20 mouse cellular contexts compared by ENCODE assay signal in the genomic region with DNA sequence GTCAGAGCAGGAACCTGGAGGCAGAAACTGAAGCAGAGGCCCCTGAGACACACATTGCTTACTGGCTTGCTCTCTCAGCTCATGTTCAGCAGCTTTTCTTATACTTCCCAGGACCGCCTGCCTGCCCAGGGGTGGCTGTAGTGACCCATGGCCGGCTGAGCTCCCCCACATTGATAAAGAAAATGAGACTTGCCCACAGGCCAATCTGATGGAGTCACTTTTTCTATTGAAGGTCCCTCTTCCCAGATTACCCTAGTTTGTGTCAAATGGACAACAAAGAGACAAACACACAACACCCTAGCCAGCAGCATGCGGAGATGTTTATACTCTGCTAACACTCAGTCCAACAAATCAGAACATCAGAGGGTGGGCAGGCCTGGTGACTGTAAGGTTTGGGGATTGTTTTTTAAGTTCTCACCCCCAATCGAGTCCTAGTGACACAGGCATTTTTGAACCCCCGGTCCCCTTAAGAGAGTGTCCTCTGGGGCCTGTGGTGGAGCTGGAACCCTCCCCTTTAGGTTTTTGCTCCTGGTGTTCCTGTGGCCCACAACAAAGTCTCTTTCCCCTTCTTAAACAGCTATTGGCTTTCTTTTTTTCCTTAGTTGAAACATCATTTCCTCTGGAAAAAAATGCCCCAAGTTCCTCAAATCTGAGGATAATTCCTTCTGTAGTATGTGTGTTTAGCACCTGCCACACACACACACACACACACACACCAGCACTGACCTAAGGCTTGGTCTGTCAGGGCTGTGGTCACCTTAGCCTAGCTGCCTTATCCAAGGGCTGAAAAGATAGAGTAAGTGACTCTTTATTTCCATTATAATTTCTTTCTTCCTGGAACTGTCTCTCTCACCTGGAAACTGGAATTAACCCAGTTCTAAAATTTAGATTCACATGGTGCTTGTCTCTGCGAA. TPM values are rescaled to one million over a fixed set of nuclear protein-coding genes. Genes with fewer than 3 reads are reported as not detected.
DNase-seq lines count a peak whose midpoint lies in the region; ATAC-seq and TF ChIP-seq lines count a peak whose summit lies in the region.
"Had no signal": no experiment of that assay in that cellular context is flagged by ENCODE, and none has a peak within 500 bp of the region (broad histone marks: within the 10 kb centered on the region; RNA-seq: fewer than 3 reads in every experiment).

No protein-coding gene starts in this region.

- no peaks in the 10 kb centered on the region for H3K9me3 ChIP-seq in heart, embryonic 16.5 days (replicated peaks; ENCODE audit: control insufficient read depth, low read length)
- H3K9me3 ChIP-seq in midbrain, embryonic 11.5 days (ENCODE audit: control insufficient read depth, low read length) = no peaks in the 10 kb centered on the region
- no peaks in the 10 kb centered on the region for H3K9me3 ChIP-seq in midbrain, embryonic 15.5 days
- no peaks in the 10 kb centered on the region for H3K9me3 ChIP-seq in forebrain, embryonic 11.5 days (ENCODE audit: control insufficient read depth, low read length)
- no peaks in the 10 kb centered on the region for H3K9me3 ChIP-seq in kidney, embryonic 16.5 days (ENCODE audit: low read length)
- H3K9me3 ChIP-seq: forebrain, embryonic 12.5 days; hindbrain, embryonic 13.5 days; stomach, embryonic 15.5 days had no signal

- no peak overlapping the region for H3K4me3 ChIP-seq in gastrocnemius, adult 2 months
- no peak overlapping the region for H3K4me3 ChIP-seq in heart, embryonic 16.5 days (ENCODE audit: low read length)
- H3K4me3 ChIP-seq in midbrain, embryonic 11.5 days (ENCODE audit: low read depth, low read length) = no peak overlapping the region
- H3K4me3 ChIP-seq in midbrain, embryonic 15.5 days = no peak overlapping the region
- H3K4me3 ChIP-seq in forebrain, embryonic 11.5 days (ENCODE audit: low read depth, low read length) = no peak overlapping the region
- no peak overlapping the region for H3K4me3 ChIP-seq in kidney, embryonic 16.5 days (ENCODE audit: low read length)
- H3K4me3 ChIP-seq: forebrain, embryonic 12.5 days; hindbrain, embryonic 13.5 days; stomach, embryonic 15.5 days had no signal

- no peak for TF ChIP-seq CTCF in gastrocnemius, adult 2 months (IDR thresholded peaks at IDR 0.05)

- H3K4me1 ChIP-seq in heart, embryonic 16.5 days (ENCODE audit: control insufficient read depth, insufficient read depth, low read length) = peaks cover 39% of the 10 kb centered on the region
- no peaks in the 10 kb centered on the region for H3K4me1 ChIP-seq in midbrain, embryonic 11.5 days (ENCODE audit: control insufficient read depth, insufficient read depth, low read length)
- 0 out of 2 replicates have a peak, but pooled peaks cover 6% of the 10 kb centered on the region for H3K4me1 ChIP-seq in midbrain, embryonic 15.5 days
- H3K4me1 ChIP-seq in forebrain, embryonic 11.5 days (replicated peaks; ENCODE audit: control insufficient read depth, insufficient read depth, low read length) = 0 out of 2 replicates have a peak, but pooled peaks cover 3% of the 10 kb centered on the region
- peaks cover 21% of the 10 kb centered on the region for H3K4me1 ChIP-seq in kidney, embryonic 16.5 days (ENCODE audit: insufficient read depth, low read length)

- 68% methylated on average over 6 of the region's 6 CpGs for WGBS in heart, embryonic 16.5 days
- WGBS in midbrain, embryonic 11.5 days = 70% methylated on average over 6 of the region's 6 CpGs
- WGBS in midbrain, embryonic 15.5 days = 73% methylated on average over 6 of the region's 6 CpGs
- WGBS in forebrain, embryonic 11.5 days = 73% methylated on average over 6 of the region's 6 CpGs
- WGBS in kidney, embryonic 16.5 days = 66% methylated on average over 6 of the region's 6 CpGs

- DNase-seq in gastrocnemius, adult 2 months = no peak
- DNase-seq in gastrocnemius, adult 8-10 months (ENCODE audit: low spot score in 2 of 2) = no peak
- no peak for DNase-seq in heart, adult 9 months (ENCODE audit: low spot score in 2 of 2)
- peak; percentile 77 for DNase-seq in midbrain, embryonic 11.5 days (ENCODE audit: low spot score, missing footprints)
- no peak for DNase-seq in forebrain, embryonic 11.5 days (ENCODE audit: low spot score)
- DNase-seq: adrenal gland, adult 8-10 months; cerebellum, adult 11-12 months; cerebellum, postnatal 25 days; gastrocnemius, postnatal 25 days; kidney, adult 18-20 months; kidney, postnatal 4 days; liver; lung, embryonic 14.5 days had no signal

- ATAC-seq in heart, embryonic 16.5 days (replicated peaks; ENCODE audit: extremely low read depth, insufficient read depth, low FRiP score) = no peak
- ATAC-seq in midbrain, embryonic 11.5 days (ENCODE audit: low FRiP score) = no peak
- ATAC-seq in midbrain, embryonic 15.5 days (replicated peaks) = no peak
- no peak for ATAC-seq in forebrain, embryonic 11.5 days (replicated peaks; ENCODE audit: low FRiP score)
- ATAC-seq in kidney, embryonic 16.5 days (ENCODE audit: low FRiP score, low TSS enrichment) = no peak
- ATAC-seq: midbrain, embryonic 16.5 days had no signal

- no peaks in the 10 kb centered on the region for H3K27me3 ChIP-seq in heart, embryonic 16.5 days (ENCODE audit: control insufficient read depth, insufficient read depth, low read length)
- H3K27me3 ChIP-seq in midbrain, embryonic 11.5 days (ENCODE audit: control insufficient read depth, insufficient read depth, low read length) = no peaks in the 10 kb centered on the region; the same call in 1 of the 2 replicates
- no peaks in the 10 kb centered on the region for H3K27me3 ChIP-seq in midbrain, embryonic 15.5 days (replicated peaks)
- H3K27me3 ChIP-seq in forebrain, embryonic 11.5 days (ENCODE audit: control insufficient read depth, insufficient read depth, low read length) = no peaks in the 10 kb centered on the region
- H3K27me3 ChIP-seq in kidney, embryonic 16.5 days (ENCODE audit: insufficient read depth, low read length) = no peaks in the 10 kb centered on the region
- H3K27me3 ChIP-seq: stomach, embryonic 15.5 days had no signal

- H3K9ac ChIP-seq in heart, embryonic 16.5 days (ENCODE audit: low read length) = no peak overlapping the region
- H3K9ac ChIP-seq in midbrain, embryonic 11.5 days (ENCODE audit: low read length) = no peak overlapping the region
- H3K9ac ChIP-seq in midbrain, embryonic 15.5 days = no peak overlapping the region
- H3K9ac ChIP-seq in forebrain, embryonic 11.5 days (ENCODE audit: low read length) = no peak overlapping the region
- no peak overlapping the region for H3K9ac ChIP-seq in kidney, embryonic 16.5 days (replicated peaks; ENCODE audit: low read length)
- H3K9ac ChIP-seq: forebrain, embryonic 12.5 days; hindbrain, embryonic 13.5 days; lung, embryonic 14.5 days; stomach, embryonic 15.5 days had no signal

- no peak overlapping the region for H3K4me2 ChIP-seq in heart, embryonic 16.5 days (ENCODE audit: low read depth, low read length)
- H3K4me2 ChIP-seq in midbrain, embryonic 11.5 days = no peak overlapping the region
- no peak overlapping the region for H3K4me2 ChIP-seq in midbrain, embryonic 15.5 days
- no peak overlapping the region for H3K4me2 ChIP-seq in forebrain, embryonic 11.5 days (ENCODE audit: low read depth, low read length, severe bottlenecking)
- H3K4me2 ChIP-seq in kidney, embryonic 16.5 days (replicated peaks; ENCODE audit: low read depth, low read length) = no peak overlapping the region
- H3K4me2 ChIP-seq: forebrain, embryonic 12.5 days; hindbrain, embryonic 13.5 days; lung, embryonic 14.5 days; stomach, embryonic 15.5 days had no signal

- H3K27ac ChIP-seq in gastrocnemius, adult 2 months = peak overlapping the region; percentile 76
- H3K27ac ChIP-seq in heart, embryonic 16.5 days (ENCODE audit: low read length) = peak overlapping the region; percentile 62
- H3K27ac ChIP-seq in midbrain, embryonic 11.5 days (ENCODE audit: low read depth, low read length) = no peak overlapping the region
- H3K27ac ChIP-seq in midbrain, embryonic 15.5 days = no peak overlapping the region
- H3K27ac ChIP-seq in forebrain, embryonic 11.5 days (ENCODE audit: low read depth, low read length) = no peak overlapping the region
- H3K27ac ChIP-seq in kidney, embryonic 16.5 days (ENCODE audit: low read length) = no peak overlapping the region
- H3K27ac ChIP-seq: forebrain, embryonic 12.5 days; hindbrain, embryonic 13.5 days; stomach, embryonic 15.5 days had no signal

- no peaks in the 10 kb centered on the region for H3K36me3 ChIP-seq in heart, embryonic 16.5 days (ENCODE audit: control insufficient read depth, insufficient read depth)
- no peaks in the 10 kb centered on the region for H3K36me3 ChIP-seq in midbrain, embryonic 11.5 days (ENCODE audit: control insufficient read depth, insufficient read depth, low read length)
- H3K36me3 ChIP-seq in midbrain, embryonic 15.5 days (replicated peaks) = no peaks in the 10 kb centered on the region
- H3K36me3 ChIP-seq in forebrain, embryonic 11.5 days (ENCODE audit: control insufficient read depth, insufficient read depth, low read length) = no peaks in the 10 kb centered on the region
- no peaks in the 10 kb centered on the region for H3K36me3 ChIP-seq in kidney, embryonic 16.5 days (ENCODE audit: insufficient read depth, low read length)
- H3K36me3 ChIP-seq: forebrain, embryonic 12.5 days; hindbrain, embryonic 13.5 days; stomach, embryonic 15.5 days had no signal

- intact Hi-C loops in gastrocnemius, adult 2 months (cut with DNase I) = loop anchor here (10.0 kb wide), 1 partner anchor 476 kb away; no protein-coding TSS in a partner anchor

RNA-seq across cellular contexts. Expression of a gene that starts 41.1 kb away (rescaled TPM):
- 1 to 10 TPM; 4.6 to 4.7 TPM for total RNA-seq in gastrocnemius, adult 2 months (2021)
- total RNA-seq in gastrocnemius, adult 8-10 months (2022) = 1 to 10 TPM; 4.7 to 9.9 (median 6.4) TPM
- 3.6 and 3.9 TPM in 2 replicates for polyA plus RNA-seq in heart, embryonic 16.5 days (2015; fragmentation: Nextera tagmentation; extraction: Ambion mirVana)
- 12.4 and 13.5 TPM in 2 replicates for polyA plus RNA-seq in midbrain, embryonic 11.5 days (2014; fragmentation: Nextera tagmentation; extraction: Ambion mirVana)
- polyA plus RNA-seq in midbrain, embryonic 15.5 days (2015; fragmentation: Nextera tagmentation; extraction: Ambion mirVana) = 7.2 and 9.4 TPM in 2 replicates
- polyA plus RNA-seq in forebrain, embryonic 11.5 days (2014; fragmentation: Nextera tagmentation; extraction: Ambion mirVana) = 19.4 and 28.0 TPM in 2 replicates
- 4.4 and 5.3 TPM in 2 replicates for polyA plus RNA-seq in kidney, embryonic 16.5 days (2015; fragmentation: Nextera tagmentation; extraction: Ambion mirVana)

Comparison
In these comparisons a context has a peak if more than half of its experiments do, and no peak if none do; other contexts are left out.
1. H3K27ac ChIP-seq: peak in gastrocnemius, adult 2 months (single experiment) and heart, embryonic 16.5 days (single experiment); none in midbrain, embryonic 11.5 days (single experiment), midbrain, embryonic 15.5 days (single experiment), forebrain, embryonic 11.5 days (single experiment) and kidney, embryonic 16.5 days (single experiment).